Mouse (Mus musculus): ENCODE measurements around the gene Ooep.

DNA sequence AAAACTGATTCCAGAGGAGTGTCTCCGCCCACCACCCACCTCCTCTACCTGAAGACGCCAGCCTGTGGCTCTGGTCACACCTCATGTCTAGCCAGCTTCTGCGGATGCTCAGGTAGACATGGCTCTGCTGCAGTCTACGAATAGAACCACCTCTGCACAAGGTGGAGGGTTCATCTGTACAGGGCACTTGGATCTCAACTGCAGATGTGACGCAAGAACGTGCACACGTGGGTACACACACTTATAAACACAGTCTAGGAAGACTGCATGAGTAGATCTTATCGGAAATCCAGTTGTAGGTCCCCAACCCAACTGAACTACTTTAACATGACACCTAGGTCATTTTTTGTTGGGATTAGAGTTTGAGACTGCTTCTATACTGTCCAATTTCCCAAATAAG lies 22.9 kb downstream of the Ooep start, which contains the start of gene Gsta2:
- TF ChIP-seq CTCF (IDR thresholded peaks at IDR 0.05; ENCODE audit: low read depth) (no peak), EP300 (optimal IDR thresholded peaks at IDR 0.05) (no peak)
